Comparison of ENCODE assay signal across 9 mouse cellular contexts in genomic region chr6:52795029-52795841, GRCm38 (mm10).
A peak's percentile ranks its signal among the peaks of the same experiment; 100 is the strongest.
DNase-seq lines count a peak whose midpoint lies in the region; ATAC-seq and TF ChIP-seq lines count a peak whose summit lies in the region.
"Had no signal": no experiment of that assay in that cellular context is flagged by ENCODE, and none has a peak within 500 bp of the region (broad histone marks: within the 10 kb centered on the region; RNA-seq: fewer than 3 reads in every experiment).

No protein-coding gene starts in this region.

- no peaks in the 10 kb centered on the region for H3K79me2 ChIP-seq in heart, adult 2 months (replicated peaks; ENCODE audit: control insufficient read depth, insufficient read depth, low read length)

- ATAC-seq in heart, embryonic 14.5 days (ENCODE audit: insufficient number of reproducible peaks, insufficient read depth, low FRiP score, low read depth), result no peak
- no peak for ATAC-seq in liver, postnatal 0 days
- ATAC-seq in embryonic facial prominence, embryonic 15.5 days (ENCODE audit: insufficient number of reproducible peaks, low FRiP score, low TSS enrichment, low read depth), result no peak; the same call in 1 of the 2 replicates

- TF ChIP-seq CTCF in heart, adult 2 months (IDR thresholded peaks at IDR 0.05), result no peak
- TF ChIP-seq CTCF in liver, postnatal 0 days (IDR thresholded peaks at IDR 0.05; ENCODE audit: low read depth), result no peak
- no peak for TF ChIP-seq CTCF in thymus, adult 2 months (IDR thresholded peaks at IDR 0.05; ENCODE audit: borderline replicate concordance, control insufficient read depth, extremely low read depth, insufficient read depth, low read length, poor library complexity)

- peak overlapping the region; percentile 54 to 55 for H3K27ac ChIP-seq in heart, embryonic 14.5 days (replicated peaks in 1 of 2; ENCODE audit: control insufficient read depth in 1 of 2, insufficient read depth in 1 of 2, low read depth in 2 of 2, low read length in 2 of 2)
- H3K27ac ChIP-seq in heart, adult 2 months, result no peak overlapping the region
- H3K27ac ChIP-seq in liver, postnatal 0 days (ENCODE audit: low read depth), result 0 out of 2 replicates have a peak overlapping the region, but pooled peaks have one; percentile 18
- peak overlapping the region; percentile 87 for H3K27ac ChIP-seq in embryonic facial prominence, embryonic 15.5 days (replicated peaks)
- no peak overlapping the region for H3K27ac ChIP-seq in thymus, adult 2 months (ENCODE audit: control insufficient read depth, insufficient read depth, low read length)

- DNase-seq in heart, adult 2 months, result no peak
- DNase-seq in liver, postnatal 0 days, result no peak
- no peak for DNase-seq in liver
- peak; percentile 24 for DNase-seq in lung, postnatal 36 days
- no peak for DNase-seq in thymus, adult 2 months
- DNase-seq in cerebellum, adult 8-10 months, result no peak
- DNase-seq: thymus, adult 18-20 months had no signal

- H3K36me3 ChIP-seq in heart, embryonic 14.5 days (ENCODE audit: control insufficient read depth, insufficient read depth, low read length), result no peaks in the 10 kb centered on the region
- H3K36me3 ChIP-seq in heart, adult 2 months (ENCODE audit: control insufficient read depth, insufficient read depth, low read length), result no peaks in the 10 kb centered on the region
- H3K36me3 ChIP-seq in liver, postnatal 0 days (replicated peaks; ENCODE audit: insufficient read depth, low read length), result no peaks in the 10 kb centered on the region; the same call in 1 of the 2 replicates
- H3K36me3 ChIP-seq in embryonic facial prominence, embryonic 15.5 days, result no peaks in the 10 kb centered on the region
- no peaks in the 10 kb centered on the region for H3K36me3 ChIP-seq in thymus, adult 2 months (ENCODE audit: control insufficient read depth, insufficient read depth, low read length)

- no peak overlapping the region for H3K4me2 ChIP-seq in heart, embryonic 14.5 days (ENCODE audit: low read length)
- H3K4me2 ChIP-seq in liver, postnatal 0 days (ENCODE audit: low read depth, low read length), result no peak overlapping the region
- H3K4me2 ChIP-seq in embryonic facial prominence, embryonic 15.5 days (replicated peaks), result peak overlapping the region; percentile 35

- no peak for TF ChIP-seq EP300 in heart, adult 2 months (IDR thresholded peaks at IDR 0.05; ENCODE audit: insufficient read depth, low read depth, low read length)
- no peak for TF ChIP-seq EP300 in liver, postnatal 0 days (IDR thresholded peaks at IDR 0.05; ENCODE audit: low read depth)

- WGBS in heart, embryonic 14.5 days, result 62% methylated on average over 16 of the region's 16 CpGs
- 59% methylated on average over 16 of the region's 16 CpGs for WGBS in heart, adult 2 months
- 66% methylated on average over 16 of the region's 16 CpGs for WGBS in liver, postnatal 0 days (ENCODE audit: insufficient replicate concordance)
- 32% methylated on average over 16 of the region's 16 CpGs for WGBS in embryonic facial prominence, embryonic 15.5 days
- 90% methylated on average over 16 of the region's 16 CpGs for WGBS in thymus, adult 2 months

- H3K4me3 ChIP-seq in heart, embryonic 14.5 days (ENCODE audit: control insufficient read depth in 1 of 2, insufficient read depth in 1 of 2, low read depth in 1 of 2, low read length in 2 of 2), result no peak overlapping the region
- H3K4me3 ChIP-seq in heart, adult 2 months, result no peak overlapping the region
- no peak overlapping the region for H3K4me3 ChIP-seq in liver, postnatal 0 days (ENCODE audit: low read depth, low read length)
- no peak overlapping the region for H3K4me3 ChIP-seq in embryonic facial prominence, embryonic 15.5 days (replicated peaks)
- no peak overlapping the region for H3K4me3 ChIP-seq in thymus, adult 2 months (ENCODE audit: control insufficient read depth, insufficient read depth, low read length)

- intact Hi-C loops in heart, adult 2 months (cut with DNase I), result loop anchor here (5.0 kb wide), 1 partner anchor 42 kb away; no protein-coding TSS in a partner anchor

- no peak for TF ChIP-seq POLR2A in heart, adult 2 months (IDR thresholded peaks at IDR 0.05; ENCODE audit: insufficient read depth, low read depth, low read length)
- no peak for TF ChIP-seq POLR2A in thymus, adult 2 months (IDR thresholded peaks at IDR 0.05; ENCODE audit: control insufficient read depth, extremely low read depth, insufficient read depth, low read length, poor library complexity)

- H3K27me3 ChIP-seq in heart, embryonic 14.5 days (ENCODE audit: control insufficient read depth, insufficient read depth, low read length), result no peaks in the 10 kb centered on the region
- no peaks in the 10 kb centered on the region for H3K27me3 ChIP-seq in heart, adult 2 months (ENCODE audit: control insufficient read depth, insufficient read depth, low read length)
- H3K27me3 ChIP-seq in liver, postnatal 0 days (ENCODE audit: insufficient read depth, low read length), result no peaks in the 10 kb centered on the region
- H3K27me3 ChIP-seq in embryonic facial prominence, embryonic 15.5 days, result no peaks in the 10 kb centered on the region
- no peaks in the 10 kb centered on the region for H3K27me3 ChIP-seq in thymus, adult 2 months (ENCODE audit: control insufficient read depth, insufficient read depth, low read length)

- peaks cover 21 to 29% of the 10 kb centered on the region in 2 experiments for H3K4me1 ChIP-seq in heart, embryonic 14.5 days (ENCODE audit: control insufficient read depth in 2 of 2, insufficient read depth in 2 of 2, low read length in 2 of 2)
- H3K4me1 ChIP-seq in heart, adult 2 months (ENCODE audit: control insufficient read depth, insufficient read depth, low read length), result peaks cover 9% of the 10 kb centered on the region
- H3K4me1 ChIP-seq in liver, postnatal 0 days (ENCODE audit: insufficient read depth), result no peaks in the 10 kb centered on the region
- peaks cover 43% of the 10 kb centered on the region for H3K4me1 ChIP-seq in embryonic facial prominence, embryonic 15.5 days
- peaks cover 9% of the 10 kb centered on the region for H3K4me1 ChIP-seq in thymus, adult 2 months (replicated peaks; ENCODE audit: control insufficient read depth, insufficient read depth, low read length)

- H3K9ac ChIP-seq in heart, embryonic 14.5 days (ENCODE audit: low read length), result no peak overlapping the region
- no peak overlapping the region for H3K9ac ChIP-seq in heart, adult 2 months (ENCODE audit: low read depth, low read length)
- H3K9ac ChIP-seq in liver, postnatal 0 days (replicated peaks), result no peak overlapping the region
- no peak overlapping the region for H3K9ac ChIP-seq in embryonic facial prominence, embryonic 15.5 days

- H3K9me3 ChIP-seq in heart, embryonic 14.5 days (ENCODE audit: control insufficient read depth, low read length), result no peaks in the 10 kb centered on the region
- H3K9me3 ChIP-seq in liver, postnatal 0 days (ENCODE audit: low read length), result no peaks in the 10 kb centered on the region
- no peaks in the 10 kb centered on the region for H3K9me3 ChIP-seq in embryonic facial prominence, embryonic 15.5 days (replicated peaks)

Comparison
In these comparisons a context has a peak if more than half of its experiments do, and no peak if none do; other contexts are left out.
1. H3K27ac ChIP-seq: peak in heart, embryonic 14.5 days (2 of 2), liver, postnatal 0 days (single experiment) and embryonic facial prominence, embryonic 15.5 days (single experiment); none in heart, adult 2 months (single experiment) and thymus, adult 2 months (single experiment).